Mouse (Mus musculus): Measurements from ENCODE around the gene Ildr2. TPM values are rescaled to one million over a fixed set of nuclear protein-coding genes. Genes with fewer than 3 reads are reported as not detected.
A peak's percentile ranks its signal among the peaks of the same experiment; 100 is the strongest.

Ildr2 gene
- total and polyA plus RNA-seq, 2 experiments from 2014 or later, result 7.1 to 31.3 TPM

DNA sequence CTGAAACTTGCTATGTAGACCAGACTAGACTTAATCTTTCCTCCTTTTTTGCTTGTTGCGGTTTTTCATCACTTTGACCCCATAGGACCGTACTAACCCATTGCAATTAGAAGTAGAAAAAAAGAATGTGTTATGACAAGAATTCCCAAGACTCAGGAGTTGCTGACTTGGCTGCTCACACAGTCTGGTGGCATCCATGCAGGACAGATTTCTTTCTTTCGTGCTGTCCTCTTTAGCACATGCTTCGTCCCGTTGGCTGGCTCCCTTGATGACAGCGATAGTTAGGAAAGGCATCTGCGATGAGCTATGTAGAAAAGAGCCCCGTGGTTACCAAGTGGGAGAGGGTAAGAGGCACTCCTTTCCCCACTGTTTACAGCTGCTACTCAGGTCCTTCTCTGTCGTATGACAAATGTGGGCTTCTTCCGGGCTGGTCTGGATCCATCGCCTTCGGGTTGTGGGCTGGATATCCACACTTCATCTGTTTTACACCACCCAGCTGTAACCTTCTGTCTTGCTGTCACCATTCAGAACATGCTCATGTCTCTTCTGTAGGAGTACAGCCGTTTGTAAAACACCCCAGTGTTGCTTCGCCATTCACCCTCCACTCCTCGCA lies 43.7 kb downstream of the Ildr2 start:
- Histone ChIP-seq H3K36me3 (ENCODE audit: insufficient read depth, low read length) (0 out of 2 replicates have a peak, but pooled peaks cover 4% of the 10 kb centered on the region), H3K27me3 (ENCODE audit: insufficient read depth, low read length) (no peaks in the 10 kb centered on the region), H3K9me3 (ENCODE audit: low read length) (no peaks in the 10 kb centered on the region), H3K4me2 (ENCODE audit: low read depth, low read length, poor library complexity, severe bottlenecking) (no peak overlapping the region), H3K4me1 (ENCODE audit: insufficient read depth, low read length) (peaks cover 6% of the 10 kb centered on the region; the same call in 1 of the 2 replicates), H3K9ac (replicated peaks; ENCODE audit: low read length, poor library complexity, severe bottlenecking) (no peak overlapping the region), H3K4me3 (ENCODE audit: low read depth, low read length) (no peak overlapping the region), H3K27ac (ENCODE audit: low read depth, low read length) (no peak overlapping the region)
- TF ChIP-seq CTCF (IDR thresholded peaks at IDR 0.05), result no peak
- 80% methylated on average over 15 of the region's 15 CpGs for WGBS
- DNase-seq (ENCODE audit: low spot score), result no peak
- no peak for ATAC-seq (ENCODE audit: low FRiP score)

DNA sequence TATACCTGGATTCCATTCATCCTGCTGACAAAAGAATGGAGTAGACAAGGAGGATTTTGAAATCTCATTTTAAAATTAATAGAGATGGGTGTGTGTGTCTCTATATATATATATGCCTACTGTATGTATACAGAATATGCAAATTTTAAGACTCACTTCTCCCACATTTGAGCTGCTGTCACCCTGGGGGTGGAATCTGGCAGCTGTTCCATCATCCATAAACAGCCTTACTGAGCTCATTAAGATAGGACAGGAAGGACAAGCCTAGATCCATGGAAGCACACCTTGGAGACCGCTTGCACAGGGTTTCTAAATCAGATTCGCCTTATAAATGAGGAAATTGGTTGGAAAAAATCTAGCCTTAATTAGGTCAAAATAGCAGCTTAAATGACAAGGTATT lies 44.9 kb downstream of the Ildr2 start:
- no peak for TF ChIP-seq CTCF (IDR thresholded peaks at IDR 0.05)
- ATAC-seq (ENCODE audit: low FRiP score), result no peak
- Histone ChIP-seq H3K36me3 (ENCODE audit: insufficient read depth, low read length) (0 out of 2 replicates have a peak, but pooled peaks cover 4% of the 10 kb centered on the region), H3K4me1 (ENCODE audit: insufficient read depth, low read length) (peaks cover 6% of the 10 kb centered on the region; the same call in 1 of the 2 replicates), H3K9ac (replicated peaks; ENCODE audit: low read length, poor library complexity, severe bottlenecking) (no peak overlapping the region), H3K27ac (ENCODE audit: low read depth, low read length) (no peak overlapping the region), H3K9me3 (ENCODE audit: low read length) (no peaks in the 10 kb centered on the region), H3K4me3 (ENCODE audit: low read depth, low read length) (no peak overlapping the region), H3K4me2 (ENCODE audit: low read depth, low read length, poor library complexity, severe bottlenecking) (no peak overlapping the region), H3K27me3 (ENCODE audit: insufficient read depth, low read length) (no peaks in the 10 kb centered on the region)
- 74% methylated on average over 2 of the region's 2 CpGs for WGBS
- no peak for DNase-seq (ENCODE audit: low spot score)

DNA sequence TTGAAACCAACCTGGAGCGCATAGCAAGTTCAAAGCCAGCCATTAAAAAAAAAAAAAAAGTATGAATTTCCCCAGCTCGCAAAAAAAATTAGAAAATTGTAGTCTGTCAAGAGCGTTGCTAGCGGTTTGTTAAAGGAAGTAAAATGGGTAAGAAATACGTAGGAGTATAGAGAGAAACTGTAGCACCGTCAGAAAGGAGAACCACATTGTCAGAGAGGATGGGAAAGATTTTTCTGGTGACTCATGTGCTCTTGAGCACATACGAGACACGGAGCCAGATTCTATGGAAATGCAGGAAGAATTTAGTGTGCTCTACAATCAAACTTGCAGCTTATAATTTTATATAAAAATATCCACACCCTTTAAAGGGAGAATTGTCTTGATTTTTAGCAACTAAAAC lies 45.9 kb downstream of the Ildr2 start:
- Histone ChIP-seq H3K9me3 (ENCODE audit: low read length) (no peaks in the 10 kb centered on the region), H3K27me3 (ENCODE audit: insufficient read depth, low read length) (no peaks in the 10 kb centered on the region), H3K9ac (replicated peaks; ENCODE audit: low read length, poor library complexity, severe bottlenecking) (no peak overlapping the region), H3K4me1 (ENCODE audit: insufficient read depth, low read length) (peaks cover 6% of the 10 kb centered on the region; the same call in 1 of the 2 replicates), H3K27ac (ENCODE audit: low read depth, low read length) (no peak overlapping the region), H3K4me2 (ENCODE audit: low read depth, low read length, poor library complexity, severe bottlenecking) (no peak overlapping the region), H3K4me3 (ENCODE audit: low read depth, low read length) (no peak overlapping the region), H3K36me3 (ENCODE audit: insufficient read depth, low read length) (0 out of 2 replicates have a peak, but pooled peaks cover 4% of the 10 kb centered on the region)
- no peak for ATAC-seq (ENCODE audit: low FRiP score)
- TF ChIP-seq CTCF (IDR thresholded peaks at IDR 0.05), result no peak
- 86% methylated on average over 8 of the region's 8 CpGs for WGBS
- no peak for DNase-seq (ENCODE audit: low spot score)

DNA sequence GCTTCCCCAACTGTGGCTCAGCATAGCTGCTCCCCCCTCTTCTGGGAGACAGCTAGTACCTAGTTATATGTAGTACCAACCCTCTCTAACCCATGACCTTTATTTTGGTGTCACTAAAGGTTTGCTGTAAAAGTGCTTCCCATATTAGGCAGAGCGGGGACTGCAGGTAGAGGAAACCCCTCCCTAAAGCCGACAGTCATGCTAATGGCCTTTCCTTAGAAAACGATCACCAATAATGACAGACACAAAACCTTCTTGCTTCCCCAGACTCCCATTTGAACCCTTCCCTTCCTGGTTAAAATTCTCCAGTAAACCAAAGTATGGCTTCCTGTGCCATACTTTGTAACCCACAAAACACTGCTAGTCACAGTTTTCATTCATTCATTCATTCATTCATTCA lies 46.6 kb downstream of the Ildr2 start:
- H3K36me3 ChIP-seq (ENCODE audit: insufficient read depth, low read length), result no peaks in the 10 kb centered on the region
- 80% methylated on average over 3 of the region's 3 CpGs for WGBS
- H3K4me1 ChIP-seq (ENCODE audit: insufficient read depth, low read length), result peaks cover 6% of the 10 kb centered on the region; the same call in 1 of the 2 replicates
- H3K27ac ChIP-seq (ENCODE audit: low read depth, low read length), result no peak overlapping the region
- H3K4me2 ChIP-seq (ENCODE audit: low read depth, low read length, poor library complexity, severe bottlenecking), result no peak overlapping the region
- H3K27me3 ChIP-seq (ENCODE audit: insufficient read depth, low read length), result no peaks in the 10 kb centered on the region
- DNase-seq (ENCODE audit: low spot score) (no peak), ATAC-seq (ENCODE audit: low FRiP score) (no peak)
- no peaks in the 10 kb centered on the region for H3K9me3 ChIP-seq (ENCODE audit: low read length)
- H3K9ac ChIP-seq (replicated peaks; ENCODE audit: low read length, poor library complexity, severe bottlenecking), result no peak overlapping the region
- H3K4me3 ChIP-seq (ENCODE audit: low read depth, low read length), result no peak overlapping the region
- TF ChIP-seq CTCF (IDR thresholded peaks at IDR 0.05), result no peak

DNA sequence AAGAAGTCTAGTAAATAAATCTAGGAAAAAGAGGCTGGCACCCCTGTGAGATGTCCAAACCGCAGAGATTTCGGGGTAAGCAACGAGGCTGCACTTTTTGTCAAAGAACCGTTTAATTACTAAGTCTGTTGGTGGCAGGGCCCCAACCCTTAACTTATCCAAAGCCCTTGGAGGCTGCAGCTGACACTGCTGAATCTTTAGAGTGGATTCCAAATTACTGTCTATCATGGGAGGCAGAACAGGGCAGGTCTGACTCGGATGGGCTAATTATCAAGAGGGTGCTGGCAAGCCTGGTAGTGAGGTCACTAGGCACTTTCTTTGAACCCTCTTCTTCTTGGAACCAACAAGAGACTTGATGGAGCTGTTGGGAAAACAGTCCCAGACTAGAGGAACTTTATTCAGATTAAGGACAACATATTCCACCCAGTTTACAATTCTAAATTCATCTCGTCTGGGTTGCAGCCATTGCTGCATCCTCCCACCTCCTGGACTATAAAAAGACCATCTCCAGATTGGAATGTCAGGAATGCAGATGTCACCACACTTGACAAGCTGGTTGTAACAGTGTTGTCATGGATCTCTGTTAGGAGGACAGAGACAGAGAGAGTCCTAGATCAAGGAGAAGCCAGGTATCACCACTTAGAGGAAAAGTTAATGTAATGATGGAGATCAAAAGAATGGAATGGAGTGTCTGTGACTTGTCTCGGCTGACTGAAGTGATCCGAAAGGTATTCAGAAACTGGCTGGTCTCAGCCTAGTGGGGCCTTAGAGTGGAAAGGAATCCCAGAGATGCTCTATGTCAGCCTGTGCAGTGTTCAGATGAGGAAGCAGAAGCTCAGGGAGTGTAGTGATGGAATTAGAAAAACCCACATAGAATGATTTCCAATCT lies 50.7 kb downstream of the Ildr2 start:
- no peak for TF ChIP-seq CTCF (IDR thresholded peaks at IDR 0.05)
- H3K9me3 ChIP-seq (ENCODE audit: low read length), result no peaks in the 10 kb centered on the region
- H3K4me2 ChIP-seq (ENCODE audit: low read depth, low read length, poor library complexity, severe bottlenecking), result no peak overlapping the region
- no peak overlapping the region for H3K9ac ChIP-seq (replicated peaks; ENCODE audit: low read length, poor library complexity, severe bottlenecking)
- WGBS, result 69% methylated on average over 8 of the region's 8 CpGs
- H3K36me3 ChIP-seq (ENCODE audit: insufficient read depth, low read length), result no peaks in the 10 kb centered on the region
- H3K4me3 ChIP-seq (ENCODE audit: low read depth, low read length), result no peak overlapping the region
- H3K4me1 ChIP-seq (ENCODE audit: insufficient read depth, low read length), result no peaks in the 10 kb centered on the region; the same call in 1 of the 2 replicates
- no peak overlapping the region for H3K27ac ChIP-seq (ENCODE audit: low read depth, low read length)
- ATAC-seq (ENCODE audit: low FRiP score) (peak; percentile 64), DNase-seq (ENCODE audit: low spot score) (peak; percentile 78)
- no peaks in the 10 kb centered on the region for H3K27me3 ChIP-seq (ENCODE audit: insufficient read depth, low read length)

DNA sequence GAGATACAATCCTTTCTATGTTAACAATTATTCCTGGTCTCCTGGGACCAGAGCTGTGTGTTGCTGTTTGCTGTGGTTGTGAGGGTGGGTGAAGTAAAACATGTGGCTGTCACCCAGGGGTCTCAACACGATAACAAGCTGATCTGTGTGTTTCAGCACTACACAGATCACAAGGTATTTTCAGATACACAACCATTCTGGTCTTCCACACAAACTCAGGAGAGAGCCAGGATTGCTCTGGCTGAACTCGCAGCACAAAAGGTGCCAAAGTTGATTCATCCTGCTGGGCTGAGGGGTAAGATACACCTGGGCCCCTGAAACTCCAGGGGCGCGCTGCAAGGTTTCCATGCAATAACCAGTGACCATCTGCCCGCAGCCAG lies 54.5 kb downstream of the Ildr2 start:
- TF ChIP-seq CTCF (IDR thresholded peaks at IDR 0.05), result no peak

More for the DNA sequence above, 54.5 kb downstream of the Ildr2 start:
- Histone ChIP-seq H3K9me3 (ENCODE audit: low read length) (no peaks in the 10 kb centered on the region), H3K27ac (ENCODE audit: low read depth, low read length) (no peak overlapping the region; the same call in 1 of the 2 replicates), H3K4me3 (ENCODE audit: low read depth, low read length) (peak overlapping the region; percentile 48), H3K36me3 (ENCODE audit: insufficient read depth, low read length) (peaks cover 5% of the 10 kb centered on the region; the same call in 1 of the 2 replicates), H3K4me2 (ENCODE audit: low read depth, low read length, poor library complexity, severe bottlenecking) (peak overlapping the region; percentile 79), H3K27me3 (ENCODE audit: insufficient read depth, low read length) (no peaks in the 10 kb centered on the region), H3K4me1 (ENCODE audit: insufficient read depth, low read length) (no peaks in the 10 kb centered on the region), H3K9ac (replicated peaks; ENCODE audit: low read length, poor library complexity, severe bottlenecking) (0 out of 2 replicates have a peak overlapping the region, but pooled peaks have one; percentile 56)
- DNase-seq (ENCODE audit: low spot score), result no peak
- WGBS, result 28% methylated on average over 5 of the region's 5 CpGs
- 0 out of 2 replicates have a peak, but pooled peaks have one; percentile 14 for ATAC-seq (ENCODE audit: low FRiP score)
